Mouse (Mus musculus) liver, embryonic 14.5 days (tissue): Measurements from ENCODE around the gene Macrod1.

Source experiments
- CTCF ChIP-seq: IDR thresholded peaks from 2 replicates; pipeline ENCODE4 v1.5.1; 2016; ENCODE audit warnings: antibody characterized with exemption, low read depth, control low read depth
- EP300 ChIP-seq: IDR thresholded peaks from 2 replicates; pipeline ENCODE4 v1.6.1; 2016; ENCODE audit warnings: antibody characterized with exemption, low read depth

- TF ChIP-seq EP300 = no peak
- no peak for TF ChIP-seq CTCF
Observed at GRCm38 (mm10) chr19:7185715-7186291, 129.2 kb downstream of the Macrod1 start.
